Mouse (Mus musculus): ENCODE measurements around the gene Tmem235. TPM values are rescaled to one million over a fixed set of nuclear protein-coding genes. Genes with fewer than 3 reads are reported as not detected.

Gene Tmem235
- total RNA-seq, 2 experiments from 2014 or later: 0.19 TPM; not detected in 1

GRCm38 (mm10) chr11:117888168-117888852, 27.8 kb downstream of the Tmem235 start:
- no peak overlapping the region for H3K27ac ChIP-seq
- no peak for DNase-seq (ENCODE audit: extremely low spot score in 1 of 2, low spot score in 2 of 2)
- no peak for TF ChIP-seq CTCF (IDR thresholded peaks at IDR 0.05)
- intact Hi-C loops (cut with DNase I): no loop called here
- no peak overlapping the region; the same call in 1 of the 2 replicates for H3K4me3 ChIP-seq

GRCm38 (mm10) chr11:117888853-117889822, 28.6 kb downstream of the Tmem235 start:
- Histone ChIP-seq H3K27ac (no peak overlapping the region), H3K4me3 (peak overlapping the region; percentile 29)
- intact Hi-C loops (cut with DNase I): no loop called here
- DNase-seq (ENCODE audit: extremely low spot score in 1 of 2, low spot score in 2 of 2): peak; percentile 22 to 54
- no peak for TF ChIP-seq CTCF (IDR thresholded peaks at IDR 0.05)

GRCm38 (mm10) chr11:117889887-117890340, 29.4 kb downstream of the Tmem235 start:
- no peak for DNase-seq (ENCODE audit: extremely low spot score in 1 of 2, low spot score in 2 of 2)
- H3K4me3 ChIP-seq: no peak overlapping the region
- no peak for TF ChIP-seq CTCF (IDR thresholded peaks at IDR 0.05)
- H3K27ac ChIP-seq: no peak overlapping the region
- intact Hi-C loops (cut with DNase I): no loop called here

GRCm38 (mm10) chr11:117890519-117891282, 30.1 kb downstream of the Tmem235 start:
- DNase-seq (ENCODE audit: extremely low spot score in 1 of 2, low spot score in 2 of 2): no peak
- Histone ChIP-seq H3K27ac (no peak overlapping the region), H3K4me3 (no peak overlapping the region)
- TF ChIP-seq CTCF (IDR thresholded peaks at IDR 0.05): no peak; the same call in 1 of the 2 replicates
- intact Hi-C loops (cut with DNase I): no loop called here

- intact Hi-C loops (cut with DNase I): no loop called here
- H3K4me3 ChIP-seq: no peak overlapping the region
- TF ChIP-seq CTCF (IDR thresholded peaks at IDR 0.05): no peak
- no peak overlapping the region for H3K27ac ChIP-seq
- no peak for DNase-seq (ENCODE audit: extremely low spot score in 1 of 2, low spot score in 2 of 2)
Measured at GRCm38 (mm10) chr11:117891581-117892175, 31.1 kb downstream of the Tmem235 start.

GRCm38 (mm10) chr11:117892199-117892598, 31.6 kb downstream of the Tmem235 start:
- intact Hi-C loops (cut with DNase I): no loop called here
- DNase-seq (ENCODE audit: extremely low spot score in 1 of 2, low spot score in 2 of 2): no peak
- TF ChIP-seq CTCF (IDR thresholded peaks at IDR 0.05): no peak

GRCm38 (mm10) chr11:117894676-117895075, 34.1 kb downstream of the Tmem235 start:
- no peak overlapping the region for H3K27ac ChIP-seq
- no peak overlapping the region for H3K4me3 ChIP-seq
- TF ChIP-seq CTCF (IDR thresholded peaks at IDR 0.05): no peak
- intact Hi-C loops (cut with DNase I): no loop called here
- no peak for DNase-seq (ENCODE audit: extremely low spot score in 1 of 2, low spot score in 2 of 2)

More at GRCm38 (mm10) chr11:117892199-117892598, 31.6 kb downstream of the Tmem235 start:
- Histone ChIP-seq H3K4me3 (no peak overlapping the region), H3K27ac (no peak overlapping the region)

GRCm38 (mm10) chr11:117896533-117896932, 36.0 kb downstream of the Tmem235 start:
- no peak overlapping the region for H3K27ac ChIP-seq
- no peak for TF ChIP-seq CTCF (IDR thresholded peaks at IDR 0.05)
- DNase-seq (ENCODE audit: extremely low spot score in 1 of 2, low spot score in 2 of 2): no peak
- H3K4me3 ChIP-seq: no peak overlapping the region
- intact Hi-C loops (cut with DNase I): no loop called here

- Histone ChIP-seq H3K4me3 (no peak overlapping the region), H3K27ac (no peak overlapping the region)
- no peak for DNase-seq (ENCODE audit: extremely low spot score in 1 of 2, low spot score in 2 of 2)
- intact Hi-C loops (cut with DNase I): no loop called here
- no peak for TF ChIP-seq CTCF (IDR thresholded peaks at IDR 0.05)
Measured at GRCm38 (mm10) chr11:117902282-117902681, 41.7 kb downstream of the Tmem235 start.

GRCm38 (mm10) chr11:117904442-117904841, 43.9 kb downstream of the Tmem235 start:
- H3K27ac ChIP-seq: no peak overlapping the region
- TF ChIP-seq CTCF (IDR thresholded peaks at IDR 0.05): no peak
- H3K4me3 ChIP-seq: no peak overlapping the region
- intact Hi-C loops (cut with DNase I): no loop called here
- DNase-seq (ENCODE audit: extremely low spot score in 1 of 2, low spot score in 2 of 2): no peak

GRCm38 (mm10) chr11:117909337-117909736, 48.8 kb downstream of the Tmem235 start:
- TF ChIP-seq CTCF (IDR thresholded peaks at IDR 0.05): no peak
- Histone ChIP-seq H3K27ac (no peak overlapping the region), H3K4me3 (no peak overlapping the region)
- DNase-seq (ENCODE audit: extremely low spot score in 1 of 2, low spot score in 2 of 2): no peak
- intact Hi-C loops (cut with DNase I): no loop called here

All from left cerebral cortex, adult 2 months (tissue).